16 mouse cellular contexts compared by ENCODE assay signal in the genomic region with DNA sequence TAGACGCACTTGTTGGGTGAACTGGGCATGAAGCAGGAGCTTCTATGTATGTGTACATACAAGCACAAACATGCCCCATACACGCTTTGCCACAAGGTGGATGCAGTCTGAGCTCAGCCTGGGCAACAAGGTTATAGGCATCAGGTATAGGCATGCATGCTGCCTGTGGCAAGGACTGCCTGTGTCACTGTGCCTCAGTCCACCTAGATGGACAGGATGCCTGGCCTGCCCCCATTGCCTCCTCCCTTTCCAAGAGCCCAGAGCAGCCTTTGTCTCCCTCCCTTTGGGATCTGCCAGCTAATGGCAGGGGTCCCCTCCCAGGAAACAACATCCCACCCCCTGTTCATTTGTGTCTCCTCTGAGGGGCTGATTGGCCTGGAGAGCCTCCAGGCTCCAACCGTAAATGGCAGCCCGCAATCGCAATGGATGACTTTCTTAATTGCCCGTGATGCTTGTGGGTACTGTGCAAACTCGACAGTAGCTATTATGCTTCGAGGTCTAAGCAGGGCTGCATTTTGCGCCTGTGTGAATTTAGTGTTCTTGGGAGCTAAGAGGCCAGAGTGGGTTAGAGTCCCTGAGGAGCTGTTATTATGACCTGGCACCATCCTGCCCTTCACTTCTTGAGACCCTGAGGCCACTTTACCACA.
DNase-seq lines count a peak whose midpoint lies in the region; ATAC-seq and TF ChIP-seq lines count a peak whose summit lies in the region.
"Had no signal": no experiment of that assay in that cellular context is flagged by ENCODE, and none has a peak within 500 bp of the region (broad histone marks: within the 10 kb centered on the region; RNA-seq: fewer than 3 reads in every experiment).

No protein-coding gene starts in this region.

- no peak overlapping the region for H3K9ac ChIP-seq in embryonic facial prominence, embryonic 14.5 days (ENCODE audit: low read depth, low read length)
- no peak overlapping the region for H3K9ac ChIP-seq in hindbrain, embryonic 14.5 days
- H3K9ac ChIP-seq: heart, embryonic 12.5 days had no signal

- WGBS in embryonic facial prominence, embryonic 14.5 days: 54% methylated on average over 9 of the region's 9 CpGs
- WGBS in hindbrain, embryonic 14.5 days: 58% methylated on average over 9 of the region's 9 CpGs

- no peak for TF ChIP-seq POLR2A in brain, embryonic 14.5 days (IDR thresholded peaks at IDR 0.05; ENCODE audit: borderline replicate concordance, extremely low read depth, insufficient read depth, insufficient read length, poor library complexity, severe bottlenecking)

- intact Hi-C loops in left cerebral cortex, postnatal 4 days (cut with DNase I): no loop called here

- ATAC-seq in embryonic facial prominence, embryonic 14.5 days (ENCODE audit: low read depth): no peak
- peak; percentile 35; the same call in 1 of the 2 replicates for ATAC-seq in hindbrain, embryonic 14.5 days (ENCODE audit: low FRiP score)
- ATAC-seq: CD4-positive, CD25-positive, alpha-beta regulatory T cell, adult 4 months; intestine, postnatal 0 days had no signal

- no peak overlapping the region for H3K4me2 ChIP-seq in embryonic facial prominence, embryonic 14.5 days (ENCODE audit: low read depth, low read length)
- H3K4me2 ChIP-seq in hindbrain, embryonic 14.5 days (replicated peaks): no peak overlapping the region
- H3K4me2 ChIP-seq: heart, embryonic 12.5 days had no signal

- TF ChIP-seq CTCF in brain, embryonic 14.5 days (IDR thresholded peaks at IDR 0.05; ENCODE audit: borderline replicate concordance, extremely low read depth, insufficient read depth, insufficient read length): no peak

- peak; percentile 18 for DNase-seq in left cerebral cortex, postnatal 4 days
- no peak for DNase-seq in left cerebral cortex, adult 8-10 months (ENCODE audit: low spot score in 2 of 2)
- DNase-seq in brain, embryonic 14.5 days (ENCODE audit: low read depth): peak; percentile 89
- peak; percentile 73 for DNase-seq in embryonic facial prominence, embryonic 14.5 days (ENCODE audit: low spot score)
- DNase-seq in hindbrain, embryonic 14.5 days (ENCODE audit: low spot score): no peak
- no peak for DNase-seq in urinary bladder, postnatal 14 days (ENCODE audit: low spot score)
- no peak for DNase-seq in adrenal gland, postnatal 14 days
- DNase-seq: adrenal gland, postnatal 10 days; heart, postnatal 36 days; kidney, postnatal 25 days; lung, adult 2 months; thymus, adult 2 months had no signal

- no peaks in the 10 kb centered on the region for H3K36me3 ChIP-seq in embryonic facial prominence, embryonic 14.5 days (ENCODE audit: control insufficient read depth, insufficient read depth, low read length)
- no peaks in the 10 kb centered on the region for H3K36me3 ChIP-seq in hindbrain, embryonic 14.5 days (replicated peaks; ENCODE audit: control insufficient read depth, insufficient read depth)
- H3K36me3 ChIP-seq: heart, embryonic 12.5 days had no signal

- H3K27ac ChIP-seq in embryonic facial prominence, embryonic 14.5 days (replicated peaks; ENCODE audit: low read depth, low read length): no peak overlapping the region
- H3K27ac ChIP-seq in hindbrain, embryonic 14.5 days: no peak overlapping the region
- H3K27ac ChIP-seq: macrophage had no signal

- H3K4me3 ChIP-seq in embryonic facial prominence, embryonic 14.5 days (ENCODE audit: low read depth, low read length): no peak overlapping the region
- no peak overlapping the region for H3K4me3 ChIP-seq in hindbrain, embryonic 14.5 days (replicated peaks; ENCODE audit: low read length)
- H3K4me3 ChIP-seq: heart, embryonic 12.5 days had no signal

- no peaks in the 10 kb centered on the region for H3K9me3 ChIP-seq in embryonic facial prominence, embryonic 14.5 days (ENCODE audit: control insufficient read depth, low read length)
- H3K9me3 ChIP-seq in hindbrain, embryonic 14.5 days (ENCODE audit: control insufficient read depth, low read length): no peaks in the 10 kb centered on the region
- H3K9me3 ChIP-seq: heart, embryonic 12.5 days had no signal

- H3K27me3 ChIP-seq in embryonic facial prominence, embryonic 14.5 days (replicated peaks; ENCODE audit: control insufficient read depth, insufficient read depth, low read length): no peaks in the 10 kb centered on the region
- no peaks in the 10 kb centered on the region for H3K27me3 ChIP-seq in hindbrain, embryonic 14.5 days (ENCODE audit: control insufficient read depth, insufficient read depth, low read length)

- peaks cover 19% of the 10 kb centered on the region; the same call in 1 of the 2 replicates for H3K4me1 ChIP-seq in embryonic facial prominence, embryonic 14.5 days (ENCODE audit: control insufficient read depth, insufficient read depth, low read length)
- peaks cover 6% of the 10 kb centered on the region; the same call in 1 of the 2 replicates for H3K4me1 ChIP-seq in hindbrain, embryonic 14.5 days (replicated peaks; ENCODE audit: control insufficient read depth, insufficient read depth, low read length)

Comparison
In these comparisons a context has a peak if more than half of its experiments do, and no peak if none do; other contexts are left out.
1. DNase-seq: peak in left cerebral cortex, postnatal 4 days (single experiment), brain, embryonic 14.5 days (single experiment) and embryonic facial prominence, embryonic 14.5 days (single experiment); none in left cerebral cortex, adult 8-10 months (0 of 2), hindbrain, embryonic 14.5 days (single experiment), urinary bladder, postnatal 14 days (single experiment) and adrenal gland, postnatal 14 days (single experiment).